Mouse (Mus musculus): ENCODE data around the gene Abhd4. TPM values are rescaled to one million over a fixed set of nuclear protein-coding genes. Genes with fewer than 3 reads are reported as not detected.

The Abhd4 gene
- 52.2 and 54.3 TPM in 2 replicates for polyA plus RNA-seq (2014; fragmentation: Nextera tagmentation; extraction: Ambion mirVana)

GRCm38 (mm10) chr14:54253741-54254291 is at the start of gene Abhd4, which contains the start of gene Dad1:
TSS of gene Abhd4 (plus strand) at chr14:54254188.
TSS of gene Dad1 (minus strand) at chr14:54254104.
- under 1% methylated on average over 39 of the region's 39 CpGs for WGBS
- H3K9ac ChIP-seq (replicated peaks; ENCODE audit: low read depth, low read length): peak within 1 kb of the TSS; percentile 63
- H3K36me3 ChIP-seq (ENCODE audit: control insufficient read depth, insufficient read depth, low read length): no peaks in the 10 kb centered on the region; the same call in 1 of the 2 replicates
- peak within 1 kb of the TSS; percentile 54 for H3K4me2 ChIP-seq (replicated peaks; ENCODE audit: low read depth, low read length)
- no peaks in the 10 kb centered on the region for H3K9me3 ChIP-seq (ENCODE audit: control insufficient read depth, low read depth, low read length)
- H3K4me1 ChIP-seq (ENCODE audit: control insufficient read depth, insufficient read depth, low read length): peaks cover 36% of the 10 kb centered on the region
- peak within 1 kb of the TSS; percentile 80 for H3K4me3 ChIP-seq (ENCODE audit: low read depth, low read length)
- H3K27ac ChIP-seq (ENCODE audit: low read length): peak within 1 kb of the TSS; percentile 79
- ATAC-seq (ENCODE audit: insufficient number of reproducible peaks, insufficient read depth, low FRiP score, low read depth): peak; percentile 100
- no peaks in the 10 kb centered on the region for H3K27me3 ChIP-seq (ENCODE audit: control insufficient read depth, insufficient read depth, low read length)

- 66% methylated on average over 8 of the region's 8 CpGs for WGBS
- Histone ChIP-seq H3K36me3 (ENCODE audit: control insufficient read depth, insufficient read depth, low read length) (no peaks in the 10 kb centered on the region), H3K27ac (ENCODE audit: low read length) (no peak overlapping the region), H3K27me3 (ENCODE audit: control insufficient read depth, insufficient read depth, low read length) (no peaks in the 10 kb centered on the region), H3K9ac (replicated peaks; ENCODE audit: low read depth, low read length) (no peak overlapping the region), H3K4me3 (ENCODE audit: low read depth, low read length) (no peak overlapping the region), H3K4me1 (ENCODE audit: control insufficient read depth, insufficient read depth, low read length) (peaks cover 21% of the 10 kb centered on the region), H3K9me3 (ENCODE audit: control insufficient read depth, low read depth, low read length) (no peaks in the 10 kb centered on the region), H3K4me2 (replicated peaks; ENCODE audit: low read depth, low read length) (no peak overlapping the region)
- ATAC-seq (ENCODE audit: insufficient number of reproducible peaks, insufficient read depth, low FRiP score, low read depth): no peak; the same call in 1 of the 2 replicates
Observed at GRCm38 (mm10) chr14:54204311-54204710, 49.7 kb upstream of the Abhd4 start.

GRCm38 (mm10) chr14:54204786-54205185 is 49.2 kb upstream of the Abhd4 start:
- Histone ChIP-seq H3K9ac (replicated peaks; ENCODE audit: low read depth, low read length) (no peak overlapping the region), H3K9me3 (ENCODE audit: control insufficient read depth, low read depth, low read length) (no peaks in the 10 kb centered on the region), H3K27me3 (ENCODE audit: control insufficient read depth, insufficient read depth, low read length) (no peaks in the 10 kb centered on the region), H3K4me1 (ENCODE audit: control insufficient read depth, insufficient read depth, low read length) (peaks cover 21% of the 10 kb centered on the region), H3K4me3 (ENCODE audit: low read depth, low read length) (no peak overlapping the region), H3K36me3 (ENCODE audit: control insufficient read depth, insufficient read depth, low read length) (no peaks in the 10 kb centered on the region), H3K27ac (ENCODE audit: low read length) (no peak overlapping the region), H3K4me2 (replicated peaks; ENCODE audit: low read depth, low read length) (no peak overlapping the region)
- 70% methylated on average over 4 of the region's 4 CpGs for WGBS
- ATAC-seq (ENCODE audit: insufficient number of reproducible peaks, insufficient read depth, low FRiP score, low read depth): no peak

GRCm38 (mm10) chr14:54205904-54206303 is 48.1 kb upstream of the Abhd4 start:
- no peak overlapping the region for H3K9ac ChIP-seq (replicated peaks; ENCODE audit: low read depth, low read length)
- no peak overlapping the region for H3K27ac ChIP-seq (ENCODE audit: low read length)
- H3K9me3 ChIP-seq (ENCODE audit: control insufficient read depth, low read depth, low read length): no peaks in the 10 kb centered on the region
- no peak overlapping the region for H3K4me2 ChIP-seq (replicated peaks; ENCODE audit: low read depth, low read length)
- WGBS: 36% methylated on average over 6 of the region's 6 CpGs
- no peak overlapping the region for H3K4me3 ChIP-seq (ENCODE audit: low read depth, low read length)
- peaks cover 21% of the 10 kb centered on the region for H3K4me1 ChIP-seq (ENCODE audit: control insufficient read depth, insufficient read depth, low read length)
- ATAC-seq (ENCODE audit: insufficient number of reproducible peaks, insufficient read depth, low FRiP score, low read depth): no peak
- no peaks in the 10 kb centered on the region for H3K27me3 ChIP-seq (ENCODE audit: control insufficient read depth, insufficient read depth, low read length)
- H3K36me3 ChIP-seq (ENCODE audit: control insufficient read depth, insufficient read depth, low read length): no peaks in the 10 kb centered on the region

- ATAC-seq (ENCODE audit: insufficient number of reproducible peaks, insufficient read depth, low FRiP score, low read depth): no peak
- H3K27ac ChIP-seq (ENCODE audit: low read length): peak overlapping the region; percentile 30; the same call in 1 of the 2 replicates
- WGBS: 76% methylated on average over 5 of the region's 5 CpGs
Observed at GRCm38 (mm10) chr14:54206309-54206708, 47.7 kb upstream of the Abhd4 start.

GRCm38 (mm10) chr14:54206750-54207550 is 47.0 kb upstream of the Abhd4 start:
- Histone ChIP-seq H3K4me2 (replicated peaks; ENCODE audit: low read depth, low read length) (no peak overlapping the region), H3K9ac (replicated peaks; ENCODE audit: low read depth, low read length) (no peak overlapping the region), H3K4me3 (ENCODE audit: low read depth, low read length) (no peak overlapping the region), H3K27me3 (ENCODE audit: control insufficient read depth, insufficient read depth, low read length) (no peaks in the 10 kb centered on the region), H3K4me1 (ENCODE audit: control insufficient read depth, insufficient read depth, low read length) (peaks cover 21% of the 10 kb centered on the region), H3K36me3 (ENCODE audit: control insufficient read depth, insufficient read depth, low read length) (no peaks in the 10 kb centered on the region), H3K27ac (ENCODE audit: low read length) (no peak overlapping the region; the same call in 1 of the 2 replicates), H3K9me3 (ENCODE audit: control insufficient read depth, low read depth, low read length) (no peaks in the 10 kb centered on the region)
- WGBS: 33% methylated on average over 15 of the region's 15 CpGs
- ATAC-seq (ENCODE audit: insufficient number of reproducible peaks, insufficient read depth, low FRiP score, low read depth): no peak; the same call in 1 of the 2 replicates

More at GRCm38 (mm10) chr14:54206309-54206708, 47.7 kb upstream of the Abhd4 start:
- Histone ChIP-seq H3K9me3 (ENCODE audit: control insufficient read depth, low read depth, low read length) (no peaks in the 10 kb centered on the region), H3K36me3 (ENCODE audit: control insufficient read depth, insufficient read depth, low read length) (no peaks in the 10 kb centered on the region), H3K27me3 (ENCODE audit: control insufficient read depth, insufficient read depth, low read length) (no peaks in the 10 kb centered on the region), H3K4me2 (replicated peaks; ENCODE audit: low read depth, low read length) (no peak overlapping the region), H3K4me1 (ENCODE audit: control insufficient read depth, insufficient read depth, low read length) (peaks cover 21% of the 10 kb centered on the region), H3K4me3 (ENCODE audit: low read depth, low read length) (no peak overlapping the region), H3K9ac (replicated peaks; ENCODE audit: low read depth, low read length) (no peak overlapping the region)

- no peak overlapping the region for H3K4me3 ChIP-seq (ENCODE audit: low read depth, low read length)
- H3K36me3 ChIP-seq (ENCODE audit: control insufficient read depth, insufficient read depth, low read length): no peaks in the 10 kb centered on the region
- H3K4me1 ChIP-seq (ENCODE audit: control insufficient read depth, insufficient read depth, low read length): peaks cover 21% of the 10 kb centered on the region
- 80% methylated on average over 5 of the region's 5 CpGs for WGBS
- no peak overlapping the region for H3K27ac ChIP-seq (ENCODE audit: low read length)
- H3K27me3 ChIP-seq (ENCODE audit: control insufficient read depth, insufficient read depth, low read length): no peaks in the 10 kb centered on the region
- no peak for ATAC-seq (ENCODE audit: insufficient number of reproducible peaks, insufficient read depth, low FRiP score, low read depth)
- H3K9me3 ChIP-seq (ENCODE audit: control insufficient read depth, low read depth, low read length): no peaks in the 10 kb centered on the region
- no peak overlapping the region for H3K4me2 ChIP-seq (replicated peaks; ENCODE audit: low read depth, low read length)
- H3K9ac ChIP-seq (replicated peaks; ENCODE audit: low read depth, low read length): no peak overlapping the region
Observed at GRCm38 (mm10) chr14:54207924-54208323, 46.1 kb upstream of the Abhd4 start.

- H3K4me1 ChIP-seq (ENCODE audit: control insufficient read depth, insufficient read depth, low read length): peaks cover 21% of the 10 kb centered on the region
- H3K27me3 ChIP-seq (ENCODE audit: control insufficient read depth, insufficient read depth, low read length): no peaks in the 10 kb centered on the region
- no peak overlapping the region for H3K9ac ChIP-seq (replicated peaks; ENCODE audit: low read depth, low read length)
- no peak for ATAC-seq (ENCODE audit: insufficient number of reproducible peaks, insufficient read depth, low FRiP score, low read depth)
- no peaks in the 10 kb centered on the region for H3K36me3 ChIP-seq (ENCODE audit: control insufficient read depth, insufficient read depth, low read length)
- no peak overlapping the region for H3K4me3 ChIP-seq (ENCODE audit: low read depth, low read length)
- H3K27ac ChIP-seq (ENCODE audit: low read length): no peak overlapping the region
- H3K9me3 ChIP-seq (ENCODE audit: control insufficient read depth, low read depth, low read length): no peaks in the 10 kb centered on the region
- 61% methylated on average over 6 of the region's 6 CpGs for WGBS
- no peak overlapping the region for H3K4me2 ChIP-seq (replicated peaks; ENCODE audit: low read depth, low read length)
Observed at GRCm38 (mm10) chr14:54208741-54209140, 45.2 kb upstream of the Abhd4 start.
